Mouse (Mus musculus): ENCODE measurements around the gene Ranbp3.
A peak's percentile ranks its signal among the peaks of the same experiment; 100 is the strongest.

The Ranbp3 gene

DNA sequence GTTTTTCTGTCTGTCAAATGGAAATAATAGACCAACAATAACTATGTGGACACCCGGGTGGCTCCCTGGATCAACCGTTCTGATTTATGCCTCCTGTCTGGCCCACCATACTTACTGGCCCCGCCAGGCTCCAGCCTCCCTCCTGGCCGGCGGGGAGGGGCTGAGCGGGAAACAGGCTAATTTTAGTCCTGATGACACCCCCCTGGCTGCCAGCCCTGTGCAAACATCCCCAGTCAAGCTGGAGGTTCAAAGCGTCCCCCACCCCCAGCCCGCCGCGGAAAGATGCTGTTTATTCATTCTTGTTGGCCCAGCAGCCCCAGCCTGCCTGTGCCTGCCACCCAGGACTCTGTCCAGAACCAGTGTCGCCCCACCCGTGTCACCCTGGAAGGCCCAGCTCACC lies 55.0 kb downstream of the Ranbp3 start:
- peak; percentile 51 for DNase-seq

DNA sequence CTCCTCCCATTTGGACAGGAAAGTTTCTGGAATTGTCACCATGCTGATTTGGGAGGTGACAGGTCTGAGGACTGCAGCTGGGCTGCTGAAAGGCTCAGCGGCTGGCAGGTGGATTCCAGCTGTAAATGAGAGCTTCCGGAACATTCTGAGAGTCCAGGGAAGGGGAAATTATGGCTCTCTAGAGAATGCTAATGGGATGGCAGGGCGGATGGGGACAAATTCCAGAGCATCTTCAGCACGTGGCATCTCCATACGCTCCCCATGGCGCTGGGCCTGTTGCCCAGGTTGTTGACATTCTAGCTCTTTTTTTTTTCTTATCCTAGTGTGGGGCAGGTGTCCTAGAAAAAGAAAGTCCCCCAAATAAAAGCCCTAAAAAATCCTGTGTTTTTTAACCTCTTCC lies 56.1 kb downstream of the Ranbp3 start:
- DNase-seq, result no peak

DNA sequence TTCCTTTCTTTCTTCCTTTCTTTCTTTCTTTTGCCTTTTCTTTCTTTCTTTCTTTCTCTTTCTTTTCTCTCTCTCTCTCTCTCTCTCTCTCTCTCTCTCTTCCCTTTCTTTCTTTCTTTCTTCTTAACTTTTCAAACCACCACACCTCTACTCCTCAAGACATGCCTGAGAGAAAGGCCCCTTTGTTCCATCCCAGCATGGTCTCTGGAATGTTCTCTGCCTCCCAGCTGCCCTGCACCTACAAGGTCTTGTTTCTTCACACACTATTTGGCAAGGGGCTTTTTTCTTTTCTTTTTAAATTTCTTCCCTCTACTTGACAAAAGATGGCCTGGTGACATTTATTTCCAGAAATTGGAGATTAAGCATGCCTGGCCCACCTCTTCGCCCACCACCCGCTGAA lies 56.6 kb downstream of the Ranbp3 start:
- DNase-seq, result no peak

DNA sequence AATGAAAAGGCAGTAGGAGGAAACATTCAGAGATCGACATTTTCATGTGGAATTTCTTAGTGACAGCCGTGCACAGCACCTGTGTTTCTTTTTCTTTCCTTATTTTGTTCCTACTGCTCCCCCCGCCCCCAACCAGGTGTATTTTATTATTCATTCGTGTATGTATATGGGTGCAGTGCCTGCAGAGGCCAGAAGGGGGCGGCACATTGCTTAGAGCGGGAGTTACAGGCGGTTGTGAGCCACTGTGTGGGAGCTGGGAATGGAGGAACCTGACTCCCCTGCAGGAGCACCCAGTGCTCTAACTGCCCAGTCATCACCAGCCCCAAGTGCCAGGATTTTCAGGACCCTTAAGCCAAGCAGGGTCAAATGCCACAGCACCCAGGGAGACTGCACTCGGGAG lies 63.4 kb downstream of the Ranbp3 start:
- no peak for DNase-seq

DNA sequence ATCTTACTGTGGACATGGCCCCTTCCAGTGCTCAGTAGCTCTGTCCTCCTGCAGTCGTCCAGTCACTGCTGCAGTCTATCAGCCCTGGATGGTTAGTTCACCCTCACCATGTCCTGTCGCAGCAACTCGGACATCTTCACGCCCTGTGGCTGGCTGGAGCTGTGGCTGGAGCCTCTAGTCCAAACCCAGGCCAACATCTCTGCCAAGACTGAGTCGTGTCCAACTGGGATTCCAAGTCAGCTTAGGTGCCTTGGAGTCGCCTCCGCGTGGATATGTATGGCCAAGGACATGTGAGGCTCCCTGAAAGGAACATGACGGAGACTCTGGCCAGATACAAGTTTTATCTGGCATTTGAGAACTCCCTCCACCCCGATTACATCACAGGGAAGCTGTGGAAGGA lies 65.1 kb downstream of the Ranbp3 start:
- DNase-seq, result peak; percentile 22

DNA sequence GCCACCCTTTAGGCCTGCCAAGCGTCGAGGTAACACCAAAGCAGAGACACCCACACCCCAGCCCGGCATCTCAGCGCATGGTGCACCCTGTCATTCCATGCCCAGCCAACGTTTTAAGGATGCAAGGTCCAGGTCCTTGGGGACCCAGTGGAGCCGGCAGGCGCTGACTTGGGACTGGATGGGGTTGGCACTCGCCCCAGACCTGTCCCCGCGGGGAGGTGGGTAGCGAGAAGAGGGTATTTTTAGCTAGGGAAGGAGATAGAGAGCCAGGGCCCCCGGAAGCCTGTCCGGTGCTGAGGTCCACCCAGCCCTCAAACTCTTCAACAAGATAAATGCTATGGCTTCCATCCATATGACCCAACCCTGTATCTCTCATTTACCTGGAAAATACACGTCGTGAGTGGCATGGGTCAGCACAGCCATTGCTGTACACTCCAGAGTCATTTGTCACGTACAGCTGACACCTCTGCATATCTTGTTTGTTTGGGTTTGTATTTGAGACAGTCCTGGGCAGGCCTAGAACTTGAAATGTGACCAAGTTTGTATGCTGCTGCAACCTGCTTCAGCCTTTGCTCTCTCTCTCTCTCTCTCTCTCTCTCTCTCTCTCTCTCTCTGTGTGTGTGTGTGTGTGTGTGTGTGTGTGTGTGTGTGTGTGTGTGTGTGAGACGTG lies 67.2 kb downstream of the Ranbp3 start:
- no peak for DNase-seq

DNA sequence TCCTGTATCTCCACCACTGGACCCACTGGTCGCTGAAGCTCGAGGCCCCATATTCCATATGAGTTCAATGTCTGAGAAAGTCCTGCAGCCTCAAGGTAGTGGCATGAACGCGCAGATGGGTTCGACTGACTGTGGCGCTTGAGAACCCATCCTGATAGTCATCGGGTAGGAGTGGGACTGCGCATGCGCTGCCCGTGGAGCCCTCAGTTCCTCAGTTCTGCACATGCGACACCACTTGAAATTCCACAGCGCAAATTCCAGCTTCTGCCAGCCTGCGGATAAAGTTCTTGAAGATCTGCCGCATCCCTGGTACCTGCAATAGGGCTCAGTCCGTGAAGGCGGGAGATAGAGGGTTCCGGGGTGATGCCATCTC lies 67.7 kb downstream of the Ranbp3 start:
- no peak for DNase-seq

DNA sequence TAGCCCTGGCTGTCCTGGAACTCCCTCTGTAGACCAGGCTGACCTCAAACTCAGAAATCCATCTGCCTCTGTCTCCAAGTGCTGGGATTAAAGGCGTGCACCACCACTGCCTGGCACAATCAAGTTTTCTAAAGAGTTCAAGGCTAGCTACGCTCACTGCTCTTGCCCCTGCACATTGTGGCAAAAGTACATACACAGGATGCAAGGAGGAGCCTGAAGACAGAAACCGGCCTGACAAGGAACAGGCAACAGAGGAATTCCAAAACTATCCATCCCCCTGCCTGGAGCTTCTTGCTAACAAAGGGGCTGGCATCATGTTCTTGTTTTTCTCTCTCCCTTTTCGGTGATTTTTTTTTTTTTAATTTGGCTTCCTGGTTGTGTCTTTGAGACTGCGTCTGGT lies 71.1 kb downstream of the Ranbp3 start:
- no peak for DNase-seq

DNA sequence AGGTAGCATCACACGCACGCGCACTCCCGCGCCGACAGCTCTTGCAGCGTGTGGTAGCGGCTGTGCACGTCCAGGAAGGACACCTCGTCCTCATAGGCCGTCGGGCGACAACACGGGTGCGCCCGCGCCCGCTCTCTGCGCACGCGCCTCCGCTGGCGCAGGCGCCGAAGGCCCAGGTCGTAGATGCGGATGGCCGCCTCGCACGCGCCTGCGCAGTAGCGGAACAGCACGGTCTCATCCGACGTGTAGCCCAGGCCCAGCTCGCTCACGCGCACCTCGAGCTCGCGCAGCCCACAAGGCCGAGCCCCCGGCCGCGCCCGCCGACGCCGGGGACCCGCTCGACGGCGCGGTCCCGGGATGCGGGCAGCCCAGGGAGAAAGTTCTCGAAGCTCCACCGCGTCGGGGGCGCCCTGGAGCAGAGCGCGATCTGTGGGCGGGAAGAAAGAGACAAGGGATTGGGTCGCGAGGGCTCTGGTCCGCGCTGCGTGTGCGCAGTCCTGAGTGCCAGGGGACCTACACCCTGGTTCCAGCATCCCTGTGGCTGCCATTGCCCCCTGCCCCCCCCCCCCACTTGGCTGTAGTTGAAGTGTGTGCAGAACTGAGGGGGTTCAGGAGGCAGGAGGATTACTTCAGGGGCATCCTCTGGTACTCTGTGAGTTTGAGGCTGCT lies 78.4 kb downstream of the Ranbp3 start:
- DNase-seq, result peak; percentile 28

DNA sequence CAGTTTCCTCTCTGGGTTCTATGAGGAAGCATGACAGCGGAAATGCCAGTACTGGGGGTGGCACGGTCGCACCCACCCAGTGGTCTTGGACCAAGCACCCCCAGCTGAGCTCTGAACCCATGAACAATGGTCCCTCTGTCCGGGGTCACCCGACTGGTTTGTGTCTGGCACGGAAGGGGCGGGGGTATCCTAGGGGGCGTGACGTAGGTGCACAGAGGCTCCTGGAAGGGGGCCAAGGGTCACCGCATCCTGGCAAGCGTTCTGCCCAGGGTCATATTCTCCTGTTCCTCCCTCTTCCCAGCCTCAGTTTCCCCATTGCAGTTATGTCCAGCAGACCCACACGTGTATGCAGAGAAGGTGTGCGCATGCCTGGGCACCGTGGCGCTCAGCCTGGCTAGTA lies 80.4 kb downstream of the Ranbp3 start:
- no peak for DNase-seq

DNA sequence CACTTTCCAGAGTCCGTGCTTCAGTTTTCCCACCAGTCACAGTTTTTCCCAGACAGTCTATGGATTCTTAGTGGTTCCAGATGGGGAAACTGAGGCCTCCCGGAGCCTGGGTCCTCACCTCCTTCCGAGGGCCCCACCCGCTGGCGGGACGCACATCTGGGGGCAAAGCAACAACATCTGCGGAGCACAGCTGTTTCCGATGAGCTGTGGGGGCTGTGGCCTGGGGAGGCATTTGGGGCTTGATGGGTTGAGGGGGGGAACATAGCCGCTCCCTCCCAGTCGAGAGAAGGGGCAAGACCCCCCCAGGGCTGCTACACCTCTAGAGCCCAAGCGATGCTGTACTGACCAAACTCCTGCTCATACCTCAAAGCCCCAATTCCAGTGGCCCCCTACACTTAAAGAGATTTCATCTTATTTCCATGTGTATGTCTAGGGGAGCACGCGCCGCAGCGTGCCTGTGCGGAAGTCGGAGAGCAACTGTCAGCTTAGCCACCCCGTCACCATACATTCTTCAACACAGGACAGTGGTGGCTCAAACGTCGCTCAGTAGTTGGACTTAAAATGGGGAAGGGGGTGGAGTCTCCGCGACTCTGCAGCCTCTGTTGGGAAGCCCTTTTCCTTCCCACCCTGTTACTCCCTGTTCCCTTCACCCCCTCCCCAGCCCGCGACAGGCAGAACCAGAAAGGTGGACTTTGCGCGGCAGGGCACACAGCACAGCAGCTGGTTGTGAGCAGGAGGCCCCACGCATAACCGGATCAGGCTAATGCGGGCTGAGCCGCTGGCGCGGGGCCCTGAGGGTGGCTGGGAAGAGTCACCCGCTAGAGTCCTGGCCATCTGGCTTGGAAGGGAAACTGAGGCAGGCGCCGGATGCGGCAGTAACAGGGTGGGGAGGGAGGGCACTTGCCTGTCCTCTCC lies 81.4 kb downstream of the Ranbp3 start:
- DNase-seq, result no peak

DNA sequence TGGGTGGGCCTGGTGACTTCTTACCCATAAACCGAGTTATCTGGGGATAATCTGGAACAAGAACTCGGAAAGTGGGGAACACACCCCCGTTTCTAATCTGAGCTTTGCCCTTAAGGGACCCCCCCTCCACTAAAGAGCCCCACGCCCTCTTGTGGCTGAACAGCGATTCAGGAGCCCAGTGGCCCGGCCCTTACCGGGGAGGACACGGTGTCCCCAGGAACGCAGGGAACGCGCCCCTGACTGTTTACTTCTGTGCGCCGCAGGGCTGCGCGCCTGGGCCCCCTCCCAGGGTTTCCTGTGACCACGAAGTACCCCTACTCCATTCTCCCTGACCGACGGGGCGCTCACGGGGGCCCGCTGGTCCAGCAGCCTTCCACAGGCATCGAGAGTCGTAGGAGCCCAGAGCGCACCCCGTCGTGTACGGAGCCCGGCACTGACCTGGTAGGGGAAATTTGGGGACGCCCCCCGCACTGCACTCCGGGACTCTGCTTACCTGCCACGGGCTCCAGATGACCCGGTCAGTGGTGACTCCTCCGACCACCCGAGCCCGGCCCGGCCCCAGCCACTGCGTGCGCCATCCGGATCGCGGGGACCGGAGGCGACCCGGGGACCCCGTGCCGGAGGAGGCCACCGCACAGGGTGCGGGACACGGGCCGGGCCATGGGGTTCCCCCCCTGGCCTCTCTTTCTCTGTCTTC lies 83.8 kb downstream of the Ranbp3 start:
- DNase-seq, result peak; percentile 59

DNA sequence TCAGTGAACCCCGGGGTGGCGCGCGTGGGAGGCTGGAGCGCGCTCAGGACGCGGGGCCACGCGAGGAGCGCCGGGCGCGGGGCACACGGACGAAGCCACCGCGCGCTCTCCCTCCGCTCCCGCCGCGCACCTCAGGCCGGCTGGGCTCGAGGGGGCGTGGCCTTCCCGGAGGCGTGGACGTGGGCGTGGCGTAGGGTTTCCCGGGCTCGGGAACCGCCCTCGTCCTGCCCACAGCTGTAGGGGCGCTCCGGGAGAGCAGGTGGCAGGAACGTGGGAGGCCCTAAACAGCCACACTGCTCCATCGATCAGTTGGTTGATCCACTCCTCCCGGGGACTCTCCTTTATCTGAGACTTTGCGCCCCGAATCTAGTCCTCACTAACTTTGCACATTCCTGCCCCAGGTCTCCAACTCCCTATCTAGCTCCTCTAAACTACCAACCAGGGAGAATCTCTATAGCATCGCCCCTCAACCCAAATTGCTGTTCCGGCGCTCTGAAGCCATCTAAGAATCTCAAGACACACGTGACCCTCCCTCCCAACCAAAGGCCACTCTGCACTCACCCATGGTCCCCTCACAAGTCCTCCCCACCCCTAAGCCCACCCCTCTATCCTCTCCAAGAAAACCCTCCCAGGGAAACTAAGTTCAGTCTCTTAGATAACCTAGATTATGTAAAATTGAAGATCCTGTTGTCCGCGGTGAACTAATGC lies 84.5 kb downstream of the Ranbp3 start, which contains the start of gene Nrtn:
Gene Nrtn (minus strand): TSS at position 115 of the 708 bp plus-strand sequence.
- DNase-seq, result peak; percentile 93

DNA sequence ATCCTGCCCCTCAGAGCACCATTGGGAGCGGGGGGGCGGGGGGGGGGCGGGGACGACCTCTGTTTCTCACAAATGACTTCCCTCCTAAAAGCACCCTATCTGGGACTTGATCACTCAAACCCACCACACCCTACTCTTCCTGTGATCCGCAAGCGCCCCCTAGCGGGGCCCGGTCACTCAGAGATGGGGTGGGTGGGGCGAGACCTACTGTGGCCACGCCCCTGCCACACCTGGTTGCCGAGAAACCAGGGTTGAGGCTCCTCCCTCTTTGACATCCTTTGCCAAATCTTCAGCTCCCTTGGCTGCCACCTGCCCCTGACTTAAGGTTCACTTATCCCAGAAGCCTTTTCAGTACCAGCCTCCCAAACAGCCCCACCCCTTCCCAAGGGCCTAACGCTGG lies 85.0 kb downstream of the Ranbp3 start:
- DNase-seq, result peak; percentile 77

DNA sequence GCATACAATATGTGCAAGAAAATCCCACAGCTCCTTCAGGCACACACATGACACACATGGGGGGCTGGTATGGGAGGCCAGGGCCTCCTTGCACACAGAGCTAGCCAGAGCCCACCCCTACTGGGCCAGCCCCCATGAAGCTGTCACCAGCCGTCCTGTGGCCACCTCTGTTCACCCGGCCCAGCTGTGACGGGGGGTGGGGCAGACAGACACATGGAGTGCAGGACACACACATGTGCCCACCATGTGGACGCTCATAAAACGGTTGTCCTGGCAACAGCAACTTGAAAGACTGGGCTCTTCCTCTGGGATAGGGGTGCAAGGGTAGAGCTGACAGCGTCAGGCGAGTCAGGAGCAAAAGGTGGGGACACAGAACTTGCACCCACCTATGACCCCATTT lies 86.2 kb downstream of the Ranbp3 start:
- DNase-seq, result no peak

DNA sequence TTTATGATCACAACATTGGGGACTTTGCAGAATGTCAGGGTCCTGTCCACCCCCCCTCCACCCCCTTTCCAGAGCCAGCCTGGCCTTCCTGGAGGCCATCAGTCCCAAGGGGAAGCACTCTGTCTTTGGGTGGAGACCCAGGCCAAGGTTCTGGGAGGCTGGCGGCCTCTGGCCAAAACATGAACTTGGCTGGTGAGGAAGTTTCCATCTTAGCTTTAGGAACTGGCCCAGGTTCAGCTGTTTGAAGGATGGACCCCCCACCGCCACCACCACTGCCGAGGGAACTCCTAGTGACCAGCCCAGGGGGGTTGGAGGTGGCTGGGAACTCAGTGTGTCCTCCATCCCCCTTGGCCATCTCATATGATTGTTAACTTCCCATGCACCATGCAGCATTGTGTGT lies 88.0 kb downstream of the Ranbp3 start:
- DNase-seq, result no peak

Data from lung, postnatal 14 days (tissue).